Mouse (Mus musculus): ENCODE data around the gene Il3ra. TPM values are rescaled to one million over a fixed set of nuclear protein-coding genes. Genes with fewer than 3 reads are reported as not detected.

The Il3ra gene
- polyA plus RNA-seq, 1 experiment from 2014 or later = 3.0 TPM

DNA sequence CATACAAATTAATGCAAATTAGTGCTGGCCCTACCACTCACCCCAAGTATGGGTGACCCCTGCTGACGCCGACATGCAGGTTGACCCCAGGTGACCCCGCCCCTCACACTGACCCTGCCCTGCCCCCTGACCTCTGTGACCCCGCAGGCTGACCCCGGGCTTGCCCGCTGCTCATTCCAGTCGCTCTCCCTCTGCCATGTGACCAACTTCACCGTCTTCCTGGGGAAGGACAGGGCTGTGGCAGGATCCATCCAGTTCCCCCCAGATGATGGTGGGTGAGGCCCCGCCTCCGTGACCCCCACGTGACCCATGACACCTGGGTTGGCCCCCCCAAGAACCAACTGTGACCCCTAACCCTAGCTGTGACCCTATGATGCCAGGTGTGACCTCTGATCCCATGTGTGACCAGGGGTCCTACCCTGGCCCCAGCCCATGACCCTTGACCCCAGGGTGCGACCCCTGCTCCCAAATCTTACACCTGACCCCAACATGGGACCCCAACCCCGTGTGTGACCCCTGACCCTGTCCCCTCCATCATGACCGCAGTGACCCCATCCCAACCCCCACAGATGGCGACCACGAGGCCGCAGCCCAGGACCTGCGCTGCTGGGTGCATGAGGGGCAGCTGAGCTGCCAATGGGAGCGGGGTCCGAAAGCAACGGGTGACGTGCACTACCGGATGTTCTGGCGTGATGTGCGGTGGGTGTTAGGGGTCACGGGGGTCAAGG is 2.8 kb downstream of the Il3ra start:
- DNase-seq (ENCODE audit: low spot score) = peak; percentile 26
- Histone ChIP-seq H3K4me2 (replicated peaks; ENCODE audit: low read depth, low read length) (no peak overlapping the region), H3K9me3 (ENCODE audit: control insufficient read depth, low read length) (peaks cover 14% of the 10 kb centered on the region), H3K36me3 (ENCODE audit: control insufficient read depth, insufficient read depth, low read length) (0 out of 2 replicates have a peak, but pooled peaks cover 2% of the 10 kb centered on the region), H3K4me3 (ENCODE audit: low read depth, low read length) (no peak overlapping the region), H3K27ac (ENCODE audit: low read depth, low read length) (no peak overlapping the region), H3K9ac (ENCODE audit: low read depth, low read length) (no peak overlapping the region), H3K4me1 (replicated peaks; ENCODE audit: control insufficient read depth, insufficient read depth, low read length) (no peaks in the 10 kb centered on the region), H3K27me3 (ENCODE audit: control insufficient read depth, insufficient read depth, low read length) (no peaks in the 10 kb centered on the region)
- WGBS = 96% methylated on average over 25 of the region's 26 CpGs
- ATAC-seq (ENCODE audit: low FRiP score) = no peak

DNA sequence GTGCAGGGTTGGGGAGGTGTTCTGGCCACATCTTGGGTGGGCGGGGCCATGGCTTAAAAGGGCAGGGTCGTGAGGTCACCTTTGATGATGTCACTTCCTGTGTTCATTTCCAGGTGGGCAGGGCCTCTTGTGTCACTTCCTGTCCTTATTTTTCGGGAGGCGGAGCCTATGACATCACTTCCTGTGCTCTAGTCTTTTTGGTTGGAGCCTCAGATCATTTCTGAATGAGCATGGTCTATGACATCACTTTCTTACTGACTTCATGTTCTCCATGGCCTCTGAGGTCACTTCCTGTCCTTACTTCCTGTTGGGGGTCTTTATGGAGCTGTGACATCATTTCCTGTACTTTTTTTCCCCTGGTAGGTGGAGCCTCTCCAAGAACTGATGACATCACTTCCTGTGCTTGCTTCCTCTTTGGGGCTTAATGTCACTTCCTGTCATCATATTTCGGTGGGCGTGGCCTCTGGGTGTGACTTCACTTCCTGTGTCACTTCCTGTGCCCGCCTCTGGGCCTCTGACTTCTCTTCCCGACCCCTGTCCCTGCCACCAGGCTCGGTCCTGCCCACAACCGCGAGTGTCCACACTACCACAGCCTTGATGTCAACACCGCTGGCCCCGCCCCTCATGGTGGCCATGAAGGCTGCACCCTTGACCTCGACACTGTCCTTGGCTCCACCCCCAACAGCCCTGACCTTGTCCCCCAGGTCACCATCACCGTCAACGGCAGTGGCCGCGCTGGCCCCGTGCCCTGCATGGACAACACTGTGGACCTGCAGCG is 3.6 kb downstream of the Il3ra start:
- Histone ChIP-seq H3K4me2 (replicated peaks; ENCODE audit: low read depth, low read length) (no peak overlapping the region), H3K27me3 (ENCODE audit: control insufficient read depth, insufficient read depth, low read length) (no peaks in the 10 kb centered on the region), H3K4me1 (replicated peaks; ENCODE audit: control insufficient read depth, insufficient read depth, low read length) (no peaks in the 10 kb centered on the region), H3K9me3 (ENCODE audit: control insufficient read depth, low read length) (peaks cover 17% of the 10 kb centered on the region), H3K27ac (ENCODE audit: low read depth, low read length) (no peak overlapping the region), H3K36me3 (ENCODE audit: control insufficient read depth, insufficient read depth, low read length) (0 out of 2 replicates have a peak, but pooled peaks cover 2% of the 10 kb centered on the region), H3K9ac (ENCODE audit: low read depth, low read length) (no peak overlapping the region), H3K4me3 (ENCODE audit: low read depth, low read length) (no peak overlapping the region)
- DNase-seq (ENCODE audit: low spot score) (peak; percentile 47), ATAC-seq (ENCODE audit: low FRiP score) (no peak)
- 96% methylated on average over 20 of the region's 20 CpGs for WGBS

DNA sequence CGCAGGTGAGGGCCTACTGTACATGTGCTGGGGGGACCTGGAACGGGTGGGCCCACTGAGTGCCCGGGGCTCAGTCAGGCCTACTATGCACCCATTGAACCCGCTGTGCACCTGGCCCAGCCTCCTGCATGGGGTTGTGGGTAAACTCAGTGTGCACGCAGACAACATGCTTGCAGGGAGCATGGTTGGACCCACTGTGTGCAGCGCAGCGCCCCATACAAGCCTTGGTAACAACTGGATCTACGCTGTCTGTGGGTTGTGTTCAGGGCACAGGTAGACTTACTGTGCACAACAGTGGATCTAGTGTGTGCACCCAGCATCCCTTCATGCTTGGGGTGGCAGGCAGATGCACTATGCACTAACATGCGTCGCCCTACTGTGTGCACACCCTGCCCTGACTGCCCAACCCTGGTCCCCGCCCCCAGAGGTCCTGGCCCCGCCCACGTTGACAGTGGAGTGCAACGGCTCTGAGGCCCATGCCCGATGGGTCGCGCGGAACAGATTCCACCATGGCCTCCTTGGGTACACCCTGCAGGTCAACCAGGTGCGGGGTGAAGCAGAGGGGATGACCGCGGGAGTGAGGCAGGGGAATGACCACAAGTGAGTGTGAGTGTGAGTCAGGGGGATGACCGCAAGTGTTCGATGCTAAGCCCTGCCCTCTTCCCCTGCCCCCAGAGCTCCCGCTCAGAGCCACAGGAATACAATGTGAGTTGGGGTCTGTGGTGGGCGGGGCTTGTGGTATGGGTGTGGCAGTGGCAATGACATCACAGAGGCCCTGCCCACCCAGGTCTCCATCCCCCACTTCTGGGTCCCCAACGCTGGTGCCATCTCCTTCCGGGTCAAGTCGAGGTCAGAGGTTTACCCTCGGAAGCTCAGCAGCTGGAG is 4.4 kb downstream of the Il3ra start:
- 96% methylated on average over 29 of the region's 29 CpGs for WGBS
- H3K4me3 ChIP-seq (ENCODE audit: low read depth, low read length) = no peak overlapping the region
- no peaks in the 10 kb centered on the region for H3K4me1 ChIP-seq (replicated peaks; ENCODE audit: control insufficient read depth, insufficient read depth, low read length)
- H3K36me3 ChIP-seq (ENCODE audit: control insufficient read depth, insufficient read depth, low read length) = 0 out of 2 replicates have a peak, but pooled peaks cover 2% of the 10 kb centered on the region
- no peak overlapping the region for H3K4me2 ChIP-seq (replicated peaks; ENCODE audit: low read depth, low read length)
- no peak overlapping the region for H3K27ac ChIP-seq (ENCODE audit: low read depth, low read length)
- no peak overlapping the region for H3K9ac ChIP-seq (ENCODE audit: low read depth, low read length)
- ATAC-seq (ENCODE audit: low FRiP score) (no peak), DNase-seq (ENCODE audit: low spot score) (peak; percentile 1)
- H3K27me3 ChIP-seq (ENCODE audit: control insufficient read depth, insufficient read depth, low read length) = no peaks in the 10 kb centered on the region
- H3K9me3 ChIP-seq (ENCODE audit: control insufficient read depth, low read length) = peaks cover 17% of the 10 kb centered on the region

DNA sequence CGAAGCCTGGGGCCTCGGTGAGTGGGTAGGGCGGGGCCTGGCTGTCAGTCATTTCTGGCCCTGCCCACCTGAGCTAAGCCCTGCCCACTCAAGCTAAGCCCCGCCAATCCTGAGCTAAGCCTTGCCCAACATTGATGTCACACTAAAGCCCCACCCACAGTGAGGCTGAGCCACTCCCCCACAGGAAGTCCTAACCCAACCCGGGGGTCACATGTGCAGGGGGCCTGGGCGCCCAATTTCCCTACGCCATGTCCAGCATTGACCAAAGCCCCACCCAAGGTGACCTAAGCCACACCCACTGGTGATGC is 5.0 kb downstream of the Il3ra start:
- Histone ChIP-seq H3K4me3 (ENCODE audit: low read depth, low read length) (no peak overlapping the region), H3K9me3 (ENCODE audit: control insufficient read depth, low read length) (peaks cover 17% of the 10 kb centered on the region), H3K27me3 (ENCODE audit: control insufficient read depth, insufficient read depth, low read length) (no peaks in the 10 kb centered on the region), H3K27ac (ENCODE audit: low read depth, low read length) (no peak overlapping the region), H3K36me3 (ENCODE audit: control insufficient read depth, insufficient read depth, low read length) (0 out of 2 replicates have a peak, but pooled peaks cover 2% of the 10 kb centered on the region), H3K4me2 (replicated peaks; ENCODE audit: low read depth, low read length) (no peak overlapping the region), H3K4me1 (replicated peaks; ENCODE audit: control insufficient read depth, insufficient read depth, low read length) (no peaks in the 10 kb centered on the region), H3K9ac (ENCODE audit: low read depth, low read length) (no peak overlapping the region)
- 96% methylated on average over 7 of the region's 7 CpGs for WGBS
- DNase-seq (ENCODE audit: low spot score) (peak; percentile 4), ATAC-seq (ENCODE audit: low FRiP score) (no peak)

DNA sequence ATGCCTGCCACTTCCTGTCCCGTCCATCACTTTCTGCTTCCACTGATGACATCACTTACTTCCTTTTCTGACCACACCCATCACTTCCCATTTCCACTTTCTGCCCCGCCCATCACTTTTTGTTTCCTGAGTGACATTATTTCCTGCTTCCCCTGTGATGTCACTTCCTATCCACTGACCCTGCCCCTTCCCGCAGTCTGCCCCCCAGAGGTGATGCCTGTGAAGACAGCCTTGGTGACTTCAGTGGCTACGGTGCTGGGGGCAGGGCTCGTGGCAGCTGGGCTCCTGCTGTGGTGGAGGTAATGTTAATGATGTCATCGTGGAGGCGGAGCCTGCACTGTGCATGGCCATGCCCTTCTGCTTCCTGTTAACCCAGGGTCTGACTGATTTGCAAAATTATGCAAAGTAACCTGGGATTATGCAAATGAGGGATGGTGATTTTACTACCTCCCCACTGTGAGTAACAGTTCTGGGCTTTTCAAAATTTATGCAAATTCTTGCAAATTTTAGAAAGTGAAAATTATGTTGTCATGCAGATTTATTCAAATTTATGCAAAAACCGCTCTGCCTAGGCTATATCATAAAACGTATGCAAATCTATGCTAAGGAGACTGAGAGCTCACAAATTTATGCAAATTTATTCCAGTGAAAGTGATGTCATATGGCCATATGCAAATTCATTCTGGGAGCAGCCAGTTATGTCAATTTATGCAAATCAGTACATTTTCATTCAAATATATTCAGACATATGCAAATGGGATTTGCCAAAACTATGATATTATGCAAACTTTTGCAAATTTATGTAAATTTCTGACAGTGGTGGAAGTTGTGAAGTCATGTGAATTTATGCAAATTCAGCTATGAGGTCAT is 5.9 kb downstream of the Il3ra start:
- DNase-seq (ENCODE audit: low spot score) (peak; percentile 33), ATAC-seq (ENCODE audit: low FRiP score) (peak; percentile 36)
- Histone ChIP-seq H3K27me3 (ENCODE audit: control insufficient read depth, insufficient read depth, low read length) (no peaks in the 10 kb centered on the region), H3K9ac (ENCODE audit: low read depth, low read length) (no peak overlapping the region), H3K27ac (ENCODE audit: low read depth, low read length) (no peak overlapping the region), H3K4me2 (replicated peaks; ENCODE audit: low read depth, low read length) (no peak overlapping the region), H3K9me3 (ENCODE audit: control insufficient read depth, low read length) (peaks cover 17% of the 10 kb centered on the region), H3K36me3 (ENCODE audit: control insufficient read depth, insufficient read depth, low read length) (0 out of 2 replicates have a peak, but pooled peaks cover 2% of the 10 kb centered on the region), H3K4me1 (replicated peaks; ENCODE audit: control insufficient read depth, insufficient read depth, low read length) (no peaks in the 10 kb centered on the region), H3K4me3 (ENCODE audit: low read depth, low read length) (no peak overlapping the region)
- WGBS = 91% methylated on average over 9 of the region's 9 CpGs

DNA sequence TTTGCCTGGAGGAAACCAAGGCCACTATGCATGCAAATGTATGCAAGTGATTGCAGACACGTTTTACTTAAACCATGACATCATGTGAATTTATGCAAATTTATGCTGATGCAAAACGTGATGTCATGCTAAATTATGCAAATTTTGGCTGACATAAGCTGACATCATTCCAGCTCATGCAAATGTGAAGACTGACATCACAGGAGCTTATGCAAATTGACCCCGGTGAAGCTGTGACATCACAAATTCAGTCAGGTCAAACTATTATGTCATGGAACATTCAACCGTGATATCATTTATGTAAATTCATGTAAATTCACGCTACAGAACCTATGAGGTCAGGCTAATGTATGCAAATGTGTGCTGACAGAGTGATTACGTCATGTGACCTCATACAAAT is 6.5 kb downstream of the Il3ra start:
- Histone ChIP-seq H3K4me3 (ENCODE audit: low read depth, low read length) (no peak overlapping the region), H3K27me3 (ENCODE audit: control insufficient read depth, insufficient read depth, low read length) (no peaks in the 10 kb centered on the region), H3K9me3 (ENCODE audit: control insufficient read depth, low read length) (peaks cover 14% of the 10 kb centered on the region), H3K36me3 (ENCODE audit: control insufficient read depth, insufficient read depth, low read length) (0 out of 2 replicates have a peak, but pooled peaks cover 2% of the 10 kb centered on the region), H3K4me1 (replicated peaks; ENCODE audit: control insufficient read depth, insufficient read depth, low read length) (no peaks in the 10 kb centered on the region), H3K4me2 (replicated peaks; ENCODE audit: low read depth, low read length) (no peak overlapping the region), H3K27ac (ENCODE audit: low read depth, low read length) (no peak overlapping the region), H3K9ac (ENCODE audit: low read depth, low read length) (no peak overlapping the region)
- peak; percentile 66 for DNase-seq (ENCODE audit: low spot score)
- ATAC-seq (ENCODE audit: low FRiP score) = 0 out of 2 replicates have a peak, but pooled peaks have one; percentile 0
- 83% methylated on average over 6 of the region's 6 CpGs for WGBS

DNA sequence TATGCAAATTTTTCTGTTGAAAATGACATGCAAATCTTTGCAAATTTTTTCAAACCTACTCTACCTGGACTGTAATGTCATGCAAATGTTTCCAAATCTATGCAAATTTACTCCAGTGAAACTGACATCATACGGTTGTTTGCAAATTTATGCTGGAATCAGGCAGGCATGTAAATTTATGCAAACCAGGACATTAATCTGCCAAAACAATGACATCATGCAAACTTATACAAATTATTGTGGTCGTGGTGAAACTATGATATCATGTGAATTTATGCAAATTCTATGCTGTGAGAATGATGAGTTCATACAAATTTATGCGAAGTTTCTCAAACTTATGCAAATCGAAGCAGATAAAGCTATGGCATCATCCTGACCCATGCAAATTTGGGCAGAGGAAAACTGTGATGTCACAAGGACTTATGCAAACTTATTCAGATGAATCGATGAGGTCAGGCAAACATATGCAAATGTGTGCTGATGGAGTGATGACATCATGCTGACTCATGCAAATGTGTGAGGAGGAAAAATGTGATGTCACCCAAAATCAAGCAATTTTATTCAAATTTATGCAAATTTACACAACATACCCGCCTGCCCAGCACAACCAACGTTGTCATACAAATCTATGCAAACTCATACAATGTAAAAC is 7.1 kb downstream of the Il3ra start:
- Histone ChIP-seq H3K36me3 (ENCODE audit: control insufficient read depth, insufficient read depth, low read length) (0 out of 2 replicates have a peak, but pooled peaks cover 2% of the 10 kb centered on the region), H3K9ac (ENCODE audit: low read depth, low read length) (no peak overlapping the region), H3K4me3 (ENCODE audit: low read depth, low read length) (no peak overlapping the region), H3K9me3 (ENCODE audit: control insufficient read depth, low read length) (peaks cover 12% of the 10 kb centered on the region), H3K4me1 (replicated peaks; ENCODE audit: control insufficient read depth, insufficient read depth, low read length) (no peaks in the 10 kb centered on the region), H3K4me2 (replicated peaks; ENCODE audit: low read depth, low read length) (no peak overlapping the region), H3K27ac (ENCODE audit: low read depth, low read length) (no peak overlapping the region), H3K27me3 (ENCODE audit: control insufficient read depth, insufficient read depth, low read length) (no peaks in the 10 kb centered on the region)
- 88% methylated on average over 7 of the region's 7 CpGs for WGBS
- no peak for DNase-seq (ENCODE audit: low spot score)
- no peak for ATAC-seq (ENCODE audit: low FRiP score)
